Mouse (Mus musculus) limb, embryonic 12.5 days (tissue): ENCODE data around the gene Clmp. TPM values are rescaled to one million over a fixed set of nuclear protein-coding genes. Genes with fewer than 3 reads are reported as not detected.

ENCODE experiments used
- ATAC-seq: fragments of 200-750 bp; cut with Nextera tagmentation; 2 replicates; pipeline ENCODE4 v1.8.0; 2017; ENCODE audit warnings: low read depth, moderate TSS enrichment; ENCODE audit not compliant: insufficient number of reproducible peaks, insufficient read depth, low FRiP score, low TSS enrichment
- H3K27ac ChIP-seq: fragments of 300-500 bp; sonication (generic); 2 replicates; pipeline ENCODE4 v1.5.1; 2016; ENCODE audit warnings: mild to moderate bottlenecking, moderate library complexity
- H3K27me3 ChIP-seq: fragments of 300-500 bp; sonication (generic); 2 replicates; pipeline ENCODE4 v1.6.1; 2016; ENCODE audit warnings: mild to moderate bottlenecking, moderate library complexity
- H3K36me3 ChIP-seq: fragments of 300-500 bp; sonication (generic); 2 replicates; pipeline ENCODE4 v1.6.1; 2016; ENCODE audit warnings: mild to moderate bottlenecking, moderate library complexity
- H3K4me1 ChIP-seq: fragments of 300-500 bp; sonication (generic); replicated peaks from 2 replicates; pipeline ENCODE4 v1.6.1; 2016
- H3K4me2 ChIP-seq: fragments of 300-500 bp; sonication (generic); 2 replicates; pipeline ENCODE4 v1.6.1; 2016; ENCODE audit warnings: mild to moderate bottlenecking, moderate library complexity
- H3K4me3 ChIP-seq: fragments of 300-500 bp; sonication (generic); replicated peaks from 2 replicates; pipeline ENCODE4 v1.5.1; 2016; ENCODE audit warnings: mild to moderate bottlenecking
- H3K9ac ChIP-seq: fragments of 300-500 bp; sonication (generic); replicated peaks from 2 replicates; pipeline ENCODE4 v1.6.1; 2016; ENCODE audit warnings: mild to moderate bottlenecking, moderate library complexity
- H3K9me3 ChIP-seq: fragments of 300-500 bp; sonication (generic); 2 replicates; pipeline ENCODE4 v1.6.1; 2016; ENCODE audit warnings: mild to moderate bottlenecking, moderate library complexity
- WGBS: fragments of 180-500 bp; shearing (Covaris S2); methylation state at CpG from one replicate; pipeline ENCODE4 v1.1.7; 2016; 5-methylcytosine and 5-hydroxymethylcytosine counted together
- polyA plus RNA-seq: library from polyadenylated mRNA; unstranded; fragments of >200 nt; fragmentation: Nextera tagmentation; extraction: Ambion mirVana; gene quantifications from 2 replicates; pipeline ENCODE4 v1.2.1, GENCODE M21; 2016

The Clmp gene
- polyA plus RNA-seq, 1 experiment from 2014 or later, result 67.7 TPM

DNA sequence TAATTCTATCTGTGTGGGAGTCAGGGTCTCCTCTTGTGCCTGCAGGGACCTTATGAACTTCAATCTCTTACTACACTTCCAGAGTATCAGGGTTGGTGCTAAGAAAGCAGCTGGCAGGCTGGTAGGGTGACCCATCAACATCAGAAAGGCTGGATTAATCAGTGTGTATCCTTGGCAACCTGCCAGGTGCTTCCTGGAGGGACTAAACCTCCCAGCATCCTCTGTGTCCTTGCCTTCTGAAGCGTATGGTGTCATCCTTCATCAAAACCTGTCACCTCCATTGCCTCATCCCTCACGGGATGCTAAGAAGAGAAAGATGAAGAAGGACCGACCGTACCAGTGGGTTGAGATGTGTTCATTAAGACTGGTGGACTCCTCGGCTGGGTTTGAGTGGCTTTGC, 8.0 kb downstream of the Clmp start:
- no peak overlapping the region for H3K4me3 ChIP-seq
- peaks cover 43% of the 10 kb centered on the region for H3K4me1 ChIP-seq
- H3K9ac ChIP-seq, result no peak overlapping the region
- no peaks in the 10 kb centered on the region for H3K9me3 ChIP-seq
- H3K36me3 ChIP-seq, result peaks cover 37% of the 10 kb centered on the region
- H3K27ac ChIP-seq, result 0 out of 2 replicates have a peak overlapping the region, but pooled peaks have one; percentile 25
- no peak for ATAC-seq
- no peak overlapping the region for H3K4me2 ChIP-seq
- H3K27me3 ChIP-seq, result no peaks in the 10 kb centered on the region
- WGBS, result 78% methylated on average over 5 of the region's 5 CpGs

DNA sequence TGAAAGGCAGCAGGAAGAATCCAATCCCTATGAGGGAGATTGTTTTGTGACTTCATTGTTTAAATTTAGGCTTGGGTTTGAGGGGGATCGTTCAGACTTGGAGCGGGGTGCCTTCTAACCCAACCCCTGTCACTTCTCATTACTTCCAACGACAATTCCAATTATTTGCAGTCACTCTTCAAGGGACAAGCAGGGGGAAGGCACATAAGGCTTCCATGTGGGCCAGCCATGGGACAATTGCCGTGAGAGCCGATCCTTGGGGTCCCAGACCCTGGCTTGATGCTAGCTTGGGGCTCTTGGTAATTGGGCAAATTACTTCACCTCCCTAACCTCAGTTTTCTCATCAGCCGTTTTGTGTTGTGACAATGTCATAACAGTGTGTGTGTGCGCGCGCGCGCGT, 8.5 kb downstream of the Clmp start:
- Histone ChIP-seq H3K4me3 (no peak overlapping the region), H3K4me1 (peaks cover 39% of the 10 kb centered on the region), H3K4me2 (no peak overlapping the region), H3K9ac (no peak overlapping the region), H3K27me3 (no peaks in the 10 kb centered on the region), H3K9me3 (no peaks in the 10 kb centered on the region), H3K27ac (0 out of 2 replicates have a peak overlapping the region, but pooled peaks have one; percentile 25), H3K36me3 (peaks cover 39% of the 10 kb centered on the region)
- ATAC-seq, result no peak
- 75% methylated on average over 12 of the region's 12 CpGs for WGBS

GRCm38 (mm10) chr9:40696086-40696485, 10.3 kb downstream of the Clmp start:
- 87% methylated on average over 4 of the region's 4 CpGs for WGBS
- Histone ChIP-seq H3K36me3 (peaks cover 35% of the 10 kb centered on the region), H3K9ac (no peak overlapping the region), H3K27ac (no peak overlapping the region), H3K4me1 (peaks cover 36% of the 10 kb centered on the region), H3K27me3 (no peaks in the 10 kb centered on the region), H3K4me3 (no peak overlapping the region), H3K4me2 (no peak overlapping the region), H3K9me3 (no peaks in the 10 kb centered on the region)
- ATAC-seq, result no peak

DNA sequence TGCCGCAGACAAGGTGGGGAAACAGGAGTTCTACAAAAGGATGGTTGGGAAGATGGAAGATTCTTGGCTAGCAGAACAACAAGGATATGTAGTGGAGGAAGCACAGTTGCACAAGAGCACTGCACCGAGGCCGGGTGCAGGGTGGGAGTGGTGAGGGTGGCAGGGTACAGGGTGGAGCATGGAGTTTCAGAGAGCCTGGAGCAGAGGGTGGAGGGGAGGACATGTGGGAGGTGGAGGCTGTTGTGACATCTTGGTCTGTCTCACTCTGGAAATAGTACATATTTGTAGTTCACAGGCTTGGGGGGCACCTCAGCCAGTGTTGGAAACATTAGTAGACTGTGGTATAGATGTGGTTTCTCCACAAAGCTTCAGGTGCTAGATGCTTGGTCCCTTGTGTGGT, 13.4 kb downstream of the Clmp start:
- no peak for ATAC-seq
- H3K4me1 ChIP-seq, result peaks cover 14% of the 10 kb centered on the region
- peaks cover 43% of the 10 kb centered on the region for H3K36me3 ChIP-seq
- no peak overlapping the region for H3K4me2 ChIP-seq
- no peaks in the 10 kb centered on the region for H3K27me3 ChIP-seq
- no peak overlapping the region for H3K9ac ChIP-seq
- H3K27ac ChIP-seq, result no peak overlapping the region
- H3K9me3 ChIP-seq, result no peaks in the 10 kb centered on the region
- no peak overlapping the region for H3K4me3 ChIP-seq
- 90% methylated on average over 3 of the region's 3 CpGs for WGBS

- no peak overlapping the region for H3K4me3 ChIP-seq
- ATAC-seq, result no peak
- H3K27me3 ChIP-seq, result no peaks in the 10 kb centered on the region
- no peaks in the 10 kb centered on the region for H3K9me3 ChIP-seq
- H3K27ac ChIP-seq, result no peak overlapping the region
- 87% methylated on average over 5 of the region's 5 CpGs for WGBS
- peaks cover 12% of the 10 kb centered on the region for H3K4me1 ChIP-seq
- H3K4me2 ChIP-seq, result no peak overlapping the region
- peaks cover 38% of the 10 kb centered on the region for H3K36me3 ChIP-seq
- no peak overlapping the region for H3K9ac ChIP-seq
Measured at GRCm38 (mm10) chr9:40700253-40700652, 14.5 kb downstream of the Clmp start.

DNA sequence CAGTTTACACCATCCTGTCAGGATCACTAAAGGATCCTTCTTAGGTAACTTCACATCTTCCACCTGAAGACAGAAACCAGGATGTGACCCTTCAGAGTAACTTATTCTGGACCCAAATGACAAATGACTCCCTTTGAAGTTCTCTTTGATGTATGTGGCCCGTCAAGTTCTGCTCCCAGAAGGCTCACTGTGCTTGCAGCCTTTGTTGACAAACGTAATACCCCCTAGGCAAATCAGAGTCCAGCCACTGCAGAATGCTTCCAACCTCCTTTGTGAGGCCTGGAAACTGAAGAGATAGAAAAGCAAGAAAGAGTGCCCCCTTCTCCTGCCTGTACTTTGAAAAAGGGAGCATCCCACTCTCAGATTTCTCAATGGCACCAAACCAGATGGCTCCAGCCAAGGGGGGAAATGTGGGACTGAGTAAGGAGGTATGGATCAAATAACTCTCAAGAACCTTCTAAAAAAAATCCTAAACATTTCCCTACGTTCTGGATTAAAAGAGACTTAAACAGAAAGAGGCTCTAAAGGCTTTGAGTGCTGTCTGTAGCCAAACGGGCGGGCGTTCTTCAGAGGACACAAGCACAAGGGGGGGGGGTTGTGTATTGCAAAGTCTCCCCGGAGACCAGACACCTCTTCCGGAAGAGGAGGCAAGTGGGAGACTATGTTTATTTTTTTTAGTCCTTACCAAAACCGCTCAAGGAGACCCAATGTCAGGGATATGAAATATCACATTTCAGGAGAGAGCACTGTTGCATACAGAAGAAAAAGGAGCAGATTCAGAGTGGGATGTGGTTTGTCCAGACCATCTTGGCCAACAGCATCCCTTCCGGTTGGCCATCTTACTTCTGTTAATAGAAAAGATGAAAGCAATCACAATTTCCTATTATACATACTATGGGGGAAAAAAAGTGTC, 18.9 kb downstream of the Clmp start:
- H3K4me1 ChIP-seq, result peaks cover 27% of the 10 kb centered on the region
- no peak overlapping the region for H3K4me2 ChIP-seq
- ATAC-seq, result no peak
- H3K27me3 ChIP-seq, result no peaks in the 10 kb centered on the region
- no peak overlapping the region for H3K4me3 ChIP-seq
- peak overlapping the region; percentile 62; the same call in 1 of the 2 replicates for H3K27ac ChIP-seq
- H3K36me3 ChIP-seq, result peaks cover 9% of the 10 kb centered on the region; the same call in 1 of the 2 replicates
- H3K9me3 ChIP-seq, result no peaks in the 10 kb centered on the region
- 29% methylated on average over 10 of the region's 10 CpGs for WGBS
- no peak overlapping the region; the same call in 1 of the 2 replicates for H3K9ac ChIP-seq

GRCm38 (mm10) chr9:40708448-40709140, 22.8 kb downstream of the Clmp start:
- WGBS, result 75% methylated on average over 12 of the region's 12 CpGs
- no peaks in the 10 kb centered on the region for H3K27me3 ChIP-seq
- no peak overlapping the region for H3K27ac ChIP-seq
- H3K36me3 ChIP-seq, result peaks cover 17% of the 10 kb centered on the region
- no peak overlapping the region for H3K9ac ChIP-seq
- no peak for ATAC-seq
- H3K9me3 ChIP-seq, result no peaks in the 10 kb centered on the region
- no peak overlapping the region for H3K4me3 ChIP-seq
- peaks cover 41% of the 10 kb centered on the region for H3K4me1 ChIP-seq
- H3K4me2 ChIP-seq, result no peak overlapping the region

GRCm38 (mm10) chr9:40709141-40709537, 23.4 kb downstream of the Clmp start:
- Histone ChIP-seq H3K4me1 (peaks cover 39% of the 10 kb centered on the region), H3K36me3 (peaks cover 17% of the 10 kb centered on the region), H3K27ac (no peak overlapping the region), H3K27me3 (no peaks in the 10 kb centered on the region), H3K4me2 (no peak overlapping the region), H3K9me3 (no peaks in the 10 kb centered on the region), H3K9ac (no peak overlapping the region), H3K4me3 (no peak overlapping the region)
- ATAC-seq, result no peak
- 77% methylated on average over 7 of the region's 7 CpGs for WGBS

GRCm38 (mm10) chr9:40709587-40709986, 23.8 kb downstream of the Clmp start:
- Histone ChIP-seq H3K4me1 (peaks cover 38% of the 10 kb centered on the region), H3K27me3 (no peaks in the 10 kb centered on the region), H3K27ac (no peak overlapping the region), H3K4me2 (no peak overlapping the region), H3K4me3 (no peak overlapping the region), H3K9me3 (no peaks in the 10 kb centered on the region), H3K36me3 (peaks cover 17% of the 10 kb centered on the region), H3K9ac (no peak overlapping the region)
- 77% methylated on average over 3 of the region's 3 CpGs for WGBS
- no peak for ATAC-seq

GRCm38 (mm10) chr9:40709991-40710390, 24.2 kb downstream of the Clmp start:
- Histone ChIP-seq H3K4me3 (no peak overlapping the region), H3K9me3 (no peaks in the 10 kb centered on the region), H3K9ac (no peak overlapping the region), H3K4me2 (no peak overlapping the region), H3K27ac (no peak overlapping the region), H3K36me3 (peaks cover 17% of the 10 kb centered on the region), H3K4me1 (peaks cover 34% of the 10 kb centered on the region), H3K27me3 (no peaks in the 10 kb centered on the region)
- no peak for ATAC-seq
- 72% methylated on average over 3 of the region's 3 CpGs for WGBS

DNA sequence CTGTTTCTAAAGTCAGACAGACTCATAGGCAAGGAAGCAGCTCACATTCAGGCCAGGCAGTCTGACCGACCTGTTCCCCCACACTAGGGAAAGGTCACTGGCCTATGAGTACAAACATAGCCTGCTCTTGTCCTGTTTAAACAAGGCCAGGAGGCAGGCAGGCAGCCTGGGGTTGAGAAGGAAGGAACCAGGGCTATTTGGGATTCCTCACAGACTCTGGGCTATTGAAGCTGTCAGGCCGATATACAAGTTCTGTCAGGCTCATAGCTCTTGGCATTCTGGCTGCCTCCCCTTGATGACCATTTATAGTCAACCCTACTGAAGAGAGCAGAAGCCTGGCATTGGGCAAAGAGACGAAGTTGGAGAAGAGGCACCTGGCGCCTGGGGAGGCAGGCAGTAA, 25.9 kb downstream of the Clmp start:
- 74% methylated on average over 4 of the region's 4 CpGs for WGBS
- Histone ChIP-seq H3K27ac (no peak overlapping the region), H3K27me3 (no peaks in the 10 kb centered on the region), H3K9me3 (no peaks in the 10 kb centered on the region), H3K4me2 (no peak overlapping the region), H3K36me3 (peaks cover 17% of the 10 kb centered on the region), H3K4me1 (peaks cover 48% of the 10 kb centered on the region), H3K9ac (no peak overlapping the region), H3K4me3 (no peak overlapping the region)
- no peak for ATAC-seq
